Mouse (Mus musculus) neutrophil, adult 65 days (primary cell): ENCODE data around the gene Pilrb2. TPM values are rescaled to one million over a fixed set of nuclear protein-coding genes. Genes with fewer than 3 reads are reported as not detected.

Source experiments
- total RNA-seq: library from RNA; stranded (reverse); gene quantifications from 2 replicates; pipeline ENCODE4 v1.2.4, GENCODE M21; 2023

Gene Pilrb2
- total RNA-seq: 426 and 429 TPM in 2 replicates

DNA sequence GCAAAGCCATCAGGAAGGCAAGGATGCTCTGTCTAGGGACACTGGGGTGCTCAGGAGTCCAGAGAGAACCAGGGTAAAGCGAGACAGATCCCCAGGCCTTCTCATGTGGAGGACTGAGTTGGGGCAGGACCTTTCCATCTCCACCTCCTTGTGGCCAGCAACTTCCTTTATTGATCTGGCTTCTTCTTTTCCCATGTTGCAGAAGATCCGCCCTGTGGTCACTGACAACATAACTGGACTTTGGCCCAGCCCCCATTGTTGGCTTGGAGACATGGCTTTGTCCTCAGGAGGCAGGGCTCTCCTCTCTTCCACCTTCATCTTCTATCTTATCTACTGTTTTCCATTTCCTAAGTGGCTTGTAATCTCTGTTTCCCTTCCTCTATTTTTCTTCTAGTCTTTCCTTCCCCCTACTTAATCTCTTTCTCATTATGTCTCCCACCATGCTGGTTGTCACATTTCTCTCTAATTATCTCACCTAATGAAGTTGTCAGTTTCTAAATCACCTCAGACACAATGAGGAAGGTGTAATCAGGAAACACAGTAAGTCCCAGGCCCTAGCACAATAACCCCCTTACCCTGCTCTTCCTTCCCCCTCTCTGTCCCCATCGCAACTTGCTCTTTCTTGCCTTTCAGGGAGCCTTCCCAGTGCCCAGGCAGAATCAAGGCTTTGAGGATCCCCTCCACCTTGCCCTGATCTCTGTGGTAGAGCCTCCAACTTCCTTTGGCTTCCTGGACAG is at the start of gene Pilrb2:
Gene Pilrb2, minus strand, starts transcription at position 172 of the 737 bp plus-strand sequence.

DNA sequence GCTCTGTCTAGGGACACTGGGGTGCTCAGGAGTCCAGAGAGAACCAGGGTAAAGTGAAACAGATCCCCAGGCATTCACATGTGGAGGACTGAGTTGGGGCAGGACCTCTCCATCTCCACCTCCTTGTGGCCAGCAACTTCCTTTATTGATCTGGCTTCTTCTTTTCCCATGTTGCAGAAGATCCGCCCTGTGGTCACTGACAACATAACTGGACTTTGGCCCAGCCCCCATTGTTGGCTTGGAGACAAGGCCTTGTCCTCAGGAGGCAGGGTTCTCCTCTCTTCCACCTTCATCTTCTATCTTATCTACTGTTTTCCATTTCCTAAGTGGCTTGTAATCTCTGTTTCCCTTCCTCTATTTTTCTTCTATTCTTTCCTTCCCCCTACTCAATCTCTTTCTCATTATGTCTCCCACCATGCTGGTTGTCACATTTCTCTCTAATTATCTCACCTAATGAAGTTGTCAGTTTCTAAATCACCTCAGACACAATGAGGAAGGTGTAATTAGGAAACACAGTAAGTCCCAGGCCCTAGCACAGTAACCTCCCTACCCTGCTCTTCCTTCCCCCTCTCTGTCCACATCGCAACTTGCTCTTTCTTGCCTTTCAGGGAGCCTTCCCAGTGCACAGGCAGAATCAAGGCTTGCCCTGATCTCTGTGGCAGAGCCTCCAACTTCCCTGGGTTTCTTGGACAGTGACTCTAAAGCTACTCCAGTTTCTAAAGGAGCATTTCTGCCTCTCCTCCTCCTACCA is 13.5 kb downstream of the Pilrb2 start, which contains the start of gene Pilrb1:
Gene Pilrb1, minus strand, starts transcription at position 147 of the 751 bp plus-strand sequence.

GRCm38 (mm10) chr5:137835966-137836520 is 35.6 kb downstream of the Pilrb2 start, which contains the start of gene Pilra:
Gene Pilra (minus strand): TSS chr5:137836281.

Other genes starting within 250 kb of the Pilrb2 start
- gene Fbxo24, start 242.8 kb downstream of the Pilrb2 start, total RNA-seq: 0.36 TPM in 1 of 2 replicates, not detected in the other
- gene Lrch4, start 242.7 kb downstream of the Pilrb2 start, total RNA-seq: 235 and 280 TPM in 2 replicates
- gene Gm20605, start 242.6 kb downstream of the Pilrb2 start, total RNA-seq: 37.6 and 52.5 TPM in 2 replicates
- 51.2 and 70.0 TPM in 2 replicates for gene Sap25, start 230.5 kb downstream of the Pilrb2 start, total RNA-seq
- not detected in 2 replicates for gene Irs3, start 226.1 kb downstream of the Pilrb2 start, total RNA-seq
- gene Agfg2, start 187.1 kb downstream of the Pilrb2 start, total RNA-seq: 16.4 and 17.0 TPM in 2 replicates
- 0.50 and 0.54 TPM in 2 replicates for gene Nyap1, start 130.2 kb downstream of the Pilrb2 start, total RNA-seq
- gene Tsc22d4, start 126.1 kb downstream of the Pilrb2 start, total RNA-seq: 272 and 329 TPM in 2 replicates
- gene Ppp1r35, start 93.0 kb downstream of the Pilrb2 start, total RNA-seq: 24.4 and 30.5 TPM in 2 replicates
- gene Mepce, start 84.2 kb downstream of the Pilrb2 start, total RNA-seq: 29.5 and 33.3 TPM in 2 replicates
- 2.2 and 2.4 TPM in 2 replicates for gene Zcwpw1, start 84.0 kb downstream of the Pilrb2 start, total RNA-seq
- gene Pilra, start 35.5 kb downstream of the Pilrb2 start, total RNA-seq: 535 and 567 TPM in 2 replicates
- gene Pilrb1, start 13.7 kb downstream of the Pilrb2 start, total RNA-seq: 309 and 327 TPM in 2 replicates
- gene Cyp3a13, start 49.8 kb upstream of the Pilrb2 start, total RNA-seq: not detected in 2 replicates
- gene Gjc3, start 91.3 kb upstream of the Pilrb2 start, total RNA-seq: not detected in 2 replicates
- gene Azgp1, start 109.7 kb upstream of the Pilrb2 start, total RNA-seq: 0.88 and 0.92 TPM in 2 replicates
- gene Smok3a, start 149.4 kb upstream of the Pilrb2 start, total RNA-seq: not detected in 2 replicates
- gene Smok3b, start 149.6 kb upstream of the Pilrb2 start, total RNA-seq: not detected in 2 replicates
- not detected in 2 replicates for gene Smok3c, start 181.4 kb upstream of the Pilrb2 start, total RNA-seq
- 8.6 and 9.6 TPM in 2 replicates for gene Zkscan1, start 213.3 kb upstream of the Pilrb2 start, total RNA-seq
- 4.9 and 5.4 TPM in 2 replicates for gene Zscan21, start 245.1 kb upstream of the Pilrb2 start, total RNA-seq